Mouse (Mus musculus): Measurements from ENCODE around the gene Tspan4. TPM values are rescaled to one million over a fixed set of nuclear protein-coding genes. Genes with fewer than 3 reads are reported as not detected.

Tspan4 gene
- polyA plus RNA-seq, 1 experiment from 2014 or later = 36.8 TPM

GRCm38 (mm10) chr7:141524760-141525579 is 49.9 kb downstream of the Tspan4 start:
- Histone ChIP-seq H3K9ac (no peak overlapping the region), H3K27me3 (no peaks in the 10 kb centered on the region), H3K36me3 (peaks cover 32% of the 10 kb centered on the region), H3K9me3 (no peaks in the 10 kb centered on the region), H3K4me3 (no peak overlapping the region), H3K4me1 (no peaks in the 10 kb centered on the region), H3K27ac (no peak overlapping the region), H3K4me2 (replicated peaks) (no peak overlapping the region)
- ATAC-seq (ENCODE audit: insufficient number of reproducible peaks, insufficient read depth, low FRiP score, low TSS enrichment) = peak; percentile 77; the same call in 1 of the 2 replicates
- WGBS = 59% methylated on average over 6 of the region's 6 CpGs

- Histone ChIP-seq H3K9me3 (no peaks in the 10 kb centered on the region), H3K27ac (no peak overlapping the region), H3K27me3 (no peaks in the 10 kb centered on the region), H3K36me3 (peaks cover 35% of the 10 kb centered on the region), H3K4me3 (no peak overlapping the region), H3K4me1 (no peaks in the 10 kb centered on the region), H3K4me2 (replicated peaks) (no peak overlapping the region), H3K9ac (no peak overlapping the region)
- no peak for ATAC-seq (ENCODE audit: insufficient number of reproducible peaks, insufficient read depth, low FRiP score, low TSS enrichment)
- WGBS = 88% methylated on average over 4 of the region's 4 CpGs
These were observed 50.5 kb downstream of the Tspan4 start for GRCm38 (mm10) chr7:141525580-141525925.

- Histone ChIP-seq H3K27ac (no peak overlapping the region), H3K9ac (no peak overlapping the region), H3K36me3 (no peaks in the 10 kb centered on the region), H3K9me3 (no peaks in the 10 kb centered on the region), H3K4me3 (no peak overlapping the region), H3K4me1 (peaks cover 14% of the 10 kb centered on the region), H3K4me2 (replicated peaks) (no peak overlapping the region), H3K27me3 (no peaks in the 10 kb centered on the region)
- ATAC-seq (ENCODE audit: insufficient number of reproducible peaks, insufficient read depth, low FRiP score, low TSS enrichment) = no peak
- WGBS = 43% methylated on average over 1 of the region's 1 CpGs
These were observed 60.5 kb downstream of the Tspan4 start for GRCm38 (mm10) chr7:141535570-141535969.

GRCm38 (mm10) chr7:141538852-141539555 is 64.0 kb downstream of the Tspan4 start:
- ATAC-seq (ENCODE audit: insufficient number of reproducible peaks, insufficient read depth, low FRiP score, low TSS enrichment) = no peak
- Histone ChIP-seq H3K9me3 (no peaks in the 10 kb centered on the region), H3K27ac (peak overlapping the region; percentile 86), H3K9ac (peak overlapping the region; percentile 69), H3K4me1 (peaks cover 14% of the 10 kb centered on the region), H3K4me3 (peak overlapping the region; percentile 83), H3K4me2 (replicated peaks) (peak overlapping the region; percentile 91), H3K27me3 (no peaks in the 10 kb centered on the region), H3K36me3 (no peaks in the 10 kb centered on the region)
- 14% methylated on average over 18 of the region's 18 CpGs for WGBS

GRCm38 (mm10) chr7:141539556-141540311 is 64.7 kb downstream of the Tspan4 start, which contains the start of gene Chid1:
Gene Chid1 (minus strand): TSS chr7:141539857.
- peak; percentile 95 for ATAC-seq (ENCODE audit: insufficient number of reproducible peaks, insufficient read depth, low FRiP score, low TSS enrichment)
- under 1% methylated on average over 46 of the region's 46 CpGs for WGBS
- H3K4me3 ChIP-seq = peak within 1 kb of the TSS; percentile 83
- H3K9ac ChIP-seq = peak within 1 kb of the TSS; percentile 69
- H3K27me3 ChIP-seq = no peaks in the 10 kb centered on the region
- no peaks in the 10 kb centered on the region for H3K9me3 ChIP-seq
- peak within 1 kb of the TSS; percentile 91 for H3K4me2 ChIP-seq (replicated peaks)
- no peaks in the 10 kb centered on the region for H3K36me3 ChIP-seq
- H3K27ac ChIP-seq = peak within 1 kb of the TSS; percentile 86
- peaks cover 14% of the 10 kb centered on the region for H3K4me1 ChIP-seq

GRCm38 (mm10) chr7:141540312-141541081 is 65.5 kb downstream of the Tspan4 start:
- no peaks in the 10 kb centered on the region for H3K9me3 ChIP-seq
- 60% methylated on average over 13 of the region's 13 CpGs for WGBS
- peak overlapping the region; percentile 91 for H3K4me2 ChIP-seq (replicated peaks)
- H3K27ac ChIP-seq = peak overlapping the region; percentile 69
- H3K27me3 ChIP-seq = no peaks in the 10 kb centered on the region
- peaks cover 14% of the 10 kb centered on the region for H3K4me1 ChIP-seq
- ATAC-seq (ENCODE audit: insufficient number of reproducible peaks, insufficient read depth, low FRiP score, low TSS enrichment) = peak; percentile 45; the same call in 1 of the 2 replicates
- peak overlapping the region; percentile 83 for H3K4me3 ChIP-seq
- H3K36me3 ChIP-seq = no peaks in the 10 kb centered on the region
- peak overlapping the region; percentile 69 for H3K9ac ChIP-seq

- Histone ChIP-seq H3K9me3 (no peaks in the 10 kb centered on the region), H3K4me1 (peaks cover 14% of the 10 kb centered on the region), H3K27ac (no peak overlapping the region), H3K4me2 (replicated peaks) (no peak overlapping the region), H3K9ac (no peak overlapping the region), H3K36me3 (no peaks in the 10 kb centered on the region), H3K27me3 (no peaks in the 10 kb centered on the region), H3K4me3 (no peak overlapping the region)
- 63% methylated on average over 4 of the region's 4 CpGs for WGBS
- no peak for ATAC-seq (ENCODE audit: insufficient number of reproducible peaks, insufficient read depth, low FRiP score, low TSS enrichment)
These were observed 66.6 kb downstream of the Tspan4 start for GRCm38 (mm10) chr7:141541681-141542080.

- H3K4me2 ChIP-seq (replicated peaks) = no peak overlapping the region
- H3K36me3 ChIP-seq = no peaks in the 10 kb centered on the region
- H3K4me1 ChIP-seq = peaks cover 14% of the 10 kb centered on the region
- H3K9me3 ChIP-seq = no peaks in the 10 kb centered on the region
- no peak for ATAC-seq (ENCODE audit: insufficient number of reproducible peaks, insufficient read depth, low FRiP score, low TSS enrichment)
- no peaks in the 10 kb centered on the region for H3K27me3 ChIP-seq
- WGBS = 90% methylated on average over 2 of the region's 2 CpGs
- H3K4me3 ChIP-seq = no peak overlapping the region
- no peak overlapping the region for H3K27ac ChIP-seq
- no peak overlapping the region for H3K9ac ChIP-seq
These were observed 67.5 kb downstream of the Tspan4 start for GRCm38 (mm10) chr7:141542588-141542987.

Other genes with a start within 250 kb of the Tspan4 start
- 87.1 and 99.9 TPM in 2 replicates for gene Phrf1, start 246.5 kb upstream of the Tspan4 start, polyA plus RNA-seq (2016; fragmentation: Nextera tagmentation; extraction: Ambion mirVana)
- gene Irf7, start 208.8 kb upstream of the Tspan4 start, polyA plus RNA-seq (2016; fragmentation: Nextera tagmentation; extraction: Ambion mirVana) = 0.99 and 1.1 TPM in 2 replicates
- gene Cdhr5, start 198.5 kb upstream of the Tspan4 start, polyA plus RNA-seq (2016; fragmentation: Nextera tagmentation; extraction: Ambion mirVana) = not detected in 2 replicates
- 4.0 and 5.0 TPM in 2 replicates for gene Sct, start 196.1 kb upstream of the Tspan4 start, polyA plus RNA-seq (2016; fragmentation: Nextera tagmentation; extraction: Ambion mirVana)
- 1.7 and 2.3 TPM in 2 replicates for gene Drd4, start 183.2 kb upstream of the Tspan4 start, polyA plus RNA-seq (2016; fragmentation: Nextera tagmentation; extraction: Ambion mirVana)
- 75.4 and 83.4 TPM in 2 replicates for gene Deaf1, start 147.6 kb upstream of the Tspan4 start, polyA plus RNA-seq (2016; fragmentation: Nextera tagmentation; extraction: Ambion mirVana)
- 54.3 and 56.7 TPM in 2 replicates for gene Tmem80, start 147.5 kb upstream of the Tspan4 start, polyA plus RNA-seq (2016; fragmentation: Nextera tagmentation; extraction: Ambion mirVana)
- 5.6 and 5.7 TPM in 2 replicates for gene Eps8l2, start 136.4 kb upstream of the Tspan4 start, polyA plus RNA-seq (2016; fragmentation: Nextera tagmentation; extraction: Ambion mirVana)
- 303 and 306 TPM in 2 replicates for gene Taldo1, start 83.0 kb upstream of the Tspan4 start, polyA plus RNA-seq (2016; fragmentation: Nextera tagmentation; extraction: Ambion mirVana)
- 62.2 and 68.5 TPM in 2 replicates for gene Gatd1, start 61.1 kb upstream of the Tspan4 start, polyA plus RNA-seq (2016; fragmentation: Nextera tagmentation; extraction: Ambion mirVana)
- gene Cend1, start 45.7 kb upstream of the Tspan4 start, polyA plus RNA-seq (2016; fragmentation: Nextera tagmentation; extraction: Ambion mirVana) = 7.4 and 10.4 TPM in 2 replicates
- 39.2 and 41.9 TPM in 2 replicates for gene Slc25a22, start 37.3 kb upstream of the Tspan4 start, polyA plus RNA-seq (2016; fragmentation: Nextera tagmentation; extraction: Ambion mirVana)
- gene Pidd1, start 31.2 kb upstream of the Tspan4 start, polyA plus RNA-seq (2016; fragmentation: Nextera tagmentation; extraction: Ambion mirVana) = 14.9 and 15.0 TPM in 2 replicates
- 1,180 and 1,203 TPM in 2 replicates for gene Rplp2, start 27.9 kb upstream of the Tspan4 start, polyA plus RNA-seq (2016; fragmentation: Nextera tagmentation; extraction: Ambion mirVana)
- 13.9 and 14.6 TPM in 2 replicates for gene Pnpla2, start 20.0 kb upstream of the Tspan4 start, polyA plus RNA-seq (2016; fragmentation: Nextera tagmentation; extraction: Ambion mirVana)
- gene Cracr2b, start 14.1 kb upstream of the Tspan4 start, polyA plus RNA-seq (2016; fragmentation: Nextera tagmentation; extraction: Ambion mirVana) = 12.8 and 13.3 TPM in 2 replicates
- gene Cd151, start 7.8 kb upstream of the Tspan4 start, polyA plus RNA-seq (2016; fragmentation: Nextera tagmentation; extraction: Ambion mirVana) = 17.0 and 19.6 TPM in 2 replicates
- gene Polr2l, start 108 bp upstream of the Tspan4 start, polyA plus RNA-seq (2016; fragmentation: Nextera tagmentation; extraction: Ambion mirVana) = 66.2 and 68.9 TPM in 2 replicates
- gene Chid1, start 64.6 kb downstream of the Tspan4 start, polyA plus RNA-seq (2016; fragmentation: Nextera tagmentation; extraction: Ambion mirVana) = 32.5 and 34.7 TPM in 2 replicates
- gene Ap2a2, start 86.9 kb downstream of the Tspan4 start, polyA plus RNA-seq (2016; fragmentation: Nextera tagmentation; extraction: Ambion mirVana) = 99.2 and 102 TPM in 2 replicates
- gene Muc6, start 180.1 kb downstream of the Tspan4 start, polyA plus RNA-seq (2016; fragmentation: Nextera tagmentation; extraction: Ambion mirVana) = 0.19 and 0.23 TPM in 2 replicates
- 0.13 and 0.48 TPM in 2 replicates for gene Muc2, start 215.1 kb downstream of the Tspan4 start, polyA plus RNA-seq (2016; fragmentation: Nextera tagmentation; extraction: Ambion mirVana)